Mouse (Mus musculus): ENCODE data around the gene Ptbp3. TPM values are rescaled to one million over a fixed set of nuclear protein-coding genes. Genes with fewer than 3 reads are reported as not detected.

The Ptbp3 gene
- polyA plus RNA-seq, 1 experiment from 2014 or later, result 38.2 TPM

- H3K4me1 ChIP-seq (ENCODE audit: insufficient read depth, low read depth, low read length), result peaks cover 6% of the 10 kb centered on the region; the same call in 1 of the 2 replicates
- H3K27me3 ChIP-seq (replicated peaks; ENCODE audit: insufficient read depth, low read length), result no peaks in the 10 kb centered on the region
- DNase-seq (ENCODE audit: low spot score), result no peak
- ATAC-seq, result no peak
- TF ChIP-seq CTCF (IDR thresholded peaks at IDR 0.05) (no peak), EP300 (IDR thresholded peaks at IDR 0.05) (no peak)
- no peaks in the 10 kb centered on the region for H3K36me3 ChIP-seq (ENCODE audit: insufficient read depth, low read length)
- H3K4me2 ChIP-seq (replicated peaks; ENCODE audit: low read depth, low read length), result no peak overlapping the region
- H3K9ac ChIP-seq (replicated peaks; ENCODE audit: low read depth), result no peak overlapping the region
- H3K4me3 ChIP-seq (ENCODE audit: low read depth, low read length), result no peak overlapping the region
- no peaks in the 10 kb centered on the region for H3K9me3 ChIP-seq (ENCODE audit: low read length)
- 75% methylated on average over 6 of the region's 6 CpGs for WGBS
- H3K27ac ChIP-seq (ENCODE audit: low read length), result no peak overlapping the region
Measured at GRCm38 (mm10) chr4:59464661-59465060, 84.5 kb downstream of the Ptbp3 start.

DNA sequence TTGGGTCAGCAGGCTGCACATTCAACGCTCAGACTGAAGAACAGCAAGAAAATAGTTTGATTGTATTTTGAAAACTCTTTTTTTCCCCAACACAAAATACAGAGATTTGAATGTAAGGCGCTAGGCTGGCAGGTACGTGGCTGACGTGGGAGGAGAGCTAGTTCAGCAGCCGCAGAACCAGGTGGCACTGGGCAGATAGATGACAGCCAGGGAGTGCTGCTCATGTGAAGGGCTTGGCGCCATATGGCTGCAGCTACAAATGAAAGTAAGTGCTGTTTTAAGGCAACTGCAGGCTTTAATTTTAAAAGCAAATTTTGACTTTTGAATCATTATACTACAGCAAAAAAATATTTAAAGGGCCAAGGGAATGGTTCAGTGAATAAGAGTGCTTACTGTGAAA lies 86.7 kb downstream of the Ptbp3 start:
- ATAC-seq, result no peak
- 59% methylated on average over 6 of the region's 6 CpGs for WGBS

DNA sequence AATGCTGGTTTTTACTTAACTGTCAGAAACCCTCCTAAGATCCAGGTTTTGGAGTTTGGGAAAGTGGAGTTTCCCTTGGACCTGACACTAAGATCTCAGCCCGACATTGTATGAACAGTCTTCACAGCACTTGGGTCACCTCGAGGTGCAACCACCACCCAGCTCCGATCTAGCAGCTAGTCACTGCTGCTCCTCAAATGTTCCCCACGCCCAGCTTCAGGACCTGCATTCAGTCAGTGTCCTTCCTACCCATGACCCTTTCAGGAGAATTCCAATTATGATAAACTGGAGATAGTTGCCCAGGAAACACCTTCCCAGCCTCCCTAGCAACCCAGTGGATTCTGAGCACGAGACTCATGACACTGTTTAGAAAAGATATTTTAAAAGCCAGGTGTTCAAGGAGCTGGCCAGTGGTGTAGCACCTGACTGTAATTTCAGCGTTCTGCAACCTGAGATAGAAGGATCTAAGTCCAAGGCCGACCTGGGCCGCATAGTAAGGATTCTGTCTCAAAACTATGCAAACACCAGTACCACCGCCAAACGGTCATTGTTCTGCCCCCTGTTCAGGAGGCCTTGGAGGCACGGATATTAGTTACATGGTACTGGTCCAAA lies 87.9 kb downstream of the Ptbp3 start:
- no peaks in the 10 kb centered on the region for H3K9me3 ChIP-seq (ENCODE audit: low read length)
- H3K4me2 ChIP-seq (replicated peaks; ENCODE audit: low read depth, low read length), result no peak overlapping the region
- no peak overlapping the region for H3K27ac ChIP-seq (ENCODE audit: low read length)
- no peaks in the 10 kb centered on the region for H3K36me3 ChIP-seq (ENCODE audit: insufficient read depth, low read length)
- 47% methylated on average over 11 of the region's 11 CpGs for WGBS
- H3K4me3 ChIP-seq (ENCODE audit: low read depth, low read length), result no peak overlapping the region
- no peak for DNase-seq (ENCODE audit: low spot score)
- no peak for ATAC-seq
- H3K9ac ChIP-seq (replicated peaks; ENCODE audit: low read depth), result no peak overlapping the region
- TF ChIP-seq CTCF (IDR thresholded peaks at IDR 0.05) (no peak), EP300 (IDR thresholded peaks at IDR 0.05) (no peak)
- peaks cover 10% of the 10 kb centered on the region; the same call in 1 of the 2 replicates for H3K4me1 ChIP-seq (ENCODE audit: insufficient read depth, low read depth, low read length)
- no peaks in the 10 kb centered on the region for H3K27me3 ChIP-seq (replicated peaks; ENCODE audit: insufficient read depth, low read length)

More for the DNA sequence above, 86.7 kb downstream of the Ptbp3 start:
- no peak for DNase-seq (ENCODE audit: low spot score)
- no peak overlapping the region for H3K9ac ChIP-seq (replicated peaks; ENCODE audit: low read depth)
- no peak overlapping the region for H3K4me2 ChIP-seq (replicated peaks; ENCODE audit: low read depth, low read length)
- no peak overlapping the region for H3K27ac ChIP-seq (ENCODE audit: low read length)
- TF ChIP-seq EP300 (IDR thresholded peaks at IDR 0.05) (no peak), CTCF (IDR thresholded peaks at IDR 0.05) (no peak)
- H3K4me1 ChIP-seq (ENCODE audit: insufficient read depth, low read depth, low read length), result peaks cover 9% of the 10 kb centered on the region; the same call in 1 of the 2 replicates
- no peak overlapping the region for H3K4me3 ChIP-seq (ENCODE audit: low read depth, low read length)
- H3K36me3 ChIP-seq (ENCODE audit: insufficient read depth, low read length), result no peaks in the 10 kb centered on the region
- H3K9me3 ChIP-seq (ENCODE audit: low read length), result no peaks in the 10 kb centered on the region
- no peaks in the 10 kb centered on the region for H3K27me3 ChIP-seq (replicated peaks; ENCODE audit: insufficient read depth, low read length)

DNA sequence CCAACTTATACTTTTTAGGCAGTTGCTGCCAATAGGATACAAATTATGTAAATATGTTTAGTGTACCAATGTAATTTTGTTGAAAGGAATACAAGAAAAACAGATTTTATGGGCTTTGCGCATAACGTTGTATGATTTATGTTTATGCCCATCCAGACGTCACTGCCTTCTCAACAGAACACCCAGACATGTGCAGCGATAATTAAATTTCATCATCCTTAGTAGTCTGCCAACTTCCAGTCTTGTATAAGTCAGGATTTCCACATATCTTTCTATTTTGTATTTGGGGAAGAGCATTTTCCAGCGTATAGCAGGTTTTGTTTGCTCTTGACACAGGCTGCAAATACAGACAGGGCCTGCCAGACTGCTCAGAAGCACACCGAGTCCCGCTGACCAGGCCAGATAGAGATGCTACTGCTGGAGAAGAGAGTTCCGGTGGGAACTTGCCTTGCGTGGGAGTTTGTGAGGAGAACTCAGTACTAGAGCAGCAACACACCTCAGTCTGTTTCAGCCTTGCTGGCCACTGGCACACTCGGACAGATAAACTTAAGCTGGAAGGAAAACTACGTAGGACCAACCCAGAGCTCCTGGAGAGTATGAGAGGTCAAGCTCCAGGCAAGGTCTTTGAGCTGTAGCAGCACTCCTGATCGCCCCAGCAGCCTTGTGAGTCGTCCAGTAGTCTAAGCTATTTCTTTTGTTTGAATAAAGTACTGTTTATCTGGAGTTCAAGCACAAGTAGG lies 89.8 kb downstream of the Ptbp3 start:
- no peaks in the 10 kb centered on the region for H3K9me3 ChIP-seq (ENCODE audit: low read length)
- DNase-seq (ENCODE audit: low spot score) (peak; percentile 85), ATAC-seq (peak; percentile 60)
- H3K4me3 ChIP-seq (ENCODE audit: low read depth, low read length), result no peak overlapping the region
- no peak overlapping the region for H3K4me2 ChIP-seq (replicated peaks; ENCODE audit: low read depth, low read length)
- H3K36me3 ChIP-seq (ENCODE audit: insufficient read depth, low read length), result no peaks in the 10 kb centered on the region
- H3K9ac ChIP-seq (replicated peaks; ENCODE audit: low read depth), result no peak overlapping the region
- peaks cover 10% of the 10 kb centered on the region; the same call in 1 of the 2 replicates for H3K4me1 ChIP-seq (ENCODE audit: insufficient read depth, low read depth, low read length)
- 0 out of 2 replicates have a peak overlapping the region, but pooled peaks have one; percentile 47 for H3K27ac ChIP-seq (ENCODE audit: low read length)
- H3K27me3 ChIP-seq (replicated peaks; ENCODE audit: insufficient read depth, low read length), result no peaks in the 10 kb centered on the region
- WGBS, result 38% methylated on average over 13 of the region's 13 CpGs
- TF ChIP-seq CTCF (IDR thresholded peaks at IDR 0.05) (no peak), EP300 (IDR thresholded peaks at IDR 0.05) (peak; percentile 37; the same call in 1 of the 2 replicates)

DNA sequence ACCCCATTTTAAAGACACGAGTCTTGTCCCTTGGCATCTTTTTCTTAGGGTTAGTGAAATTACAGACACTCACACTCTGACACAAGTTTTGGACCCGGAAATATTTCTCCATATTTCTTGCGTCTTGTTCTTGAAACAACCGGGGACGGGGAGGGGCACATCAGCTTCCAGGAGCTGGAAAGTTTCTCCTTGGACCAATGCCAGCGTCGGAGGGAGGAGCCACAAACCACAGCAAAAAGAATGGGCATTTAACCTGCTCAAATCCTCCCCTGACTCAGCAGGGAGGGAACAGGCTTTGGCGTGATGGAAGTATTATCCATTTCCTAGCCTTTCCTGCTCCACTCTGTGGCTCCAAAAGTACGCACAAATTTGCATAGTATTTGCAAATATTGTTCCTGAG lies 91.2 kb downstream of the Ptbp3 start:
- DNase-seq (ENCODE audit: low spot score), result peak; percentile 80
- ATAC-seq, result peak; percentile 46
- 0 out of 2 replicates have a peak overlapping the region, but pooled peaks have one; percentile 3 for H3K27ac ChIP-seq (ENCODE audit: low read length)

GRCm38 (mm10) chr4:59457091-59457490 lies 92.1 kb downstream of the Ptbp3 start:
- Histone ChIP-seq H3K4me2 (replicated peaks; ENCODE audit: low read depth, low read length) (no peak overlapping the region), H3K27ac (ENCODE audit: low read length) (no peak overlapping the region), H3K27me3 (replicated peaks; ENCODE audit: insufficient read depth, low read length) (no peaks in the 10 kb centered on the region), H3K9ac (replicated peaks; ENCODE audit: low read depth) (no peak overlapping the region), H3K36me3 (ENCODE audit: insufficient read depth, low read length) (no peaks in the 10 kb centered on the region), H3K4me3 (ENCODE audit: low read depth, low read length) (no peak overlapping the region), H3K4me1 (ENCODE audit: insufficient read depth, low read depth, low read length) (peaks cover 10% of the 10 kb centered on the region; the same call in 1 of the 2 replicates), H3K9me3 (ENCODE audit: low read length) (no peaks in the 10 kb centered on the region)
- TF ChIP-seq CTCF (IDR thresholded peaks at IDR 0.05), result no peak
- TF ChIP-seq EP300 (IDR thresholded peaks at IDR 0.05), result no peak
- WGBS, result 92% methylated on average over 5 of the region's 5 CpGs
- no peak for DNase-seq (ENCODE audit: low spot score)
- no peak for ATAC-seq

More for the DNA sequence above, 91.2 kb downstream of the Ptbp3 start:
- Histone ChIP-seq H3K27me3 (replicated peaks; ENCODE audit: insufficient read depth, low read length) (no peaks in the 10 kb centered on the region), H3K4me1 (ENCODE audit: insufficient read depth, low read depth, low read length) (peaks cover 10% of the 10 kb centered on the region; the same call in 1 of the 2 replicates), H3K4me3 (ENCODE audit: low read depth, low read length) (no peak overlapping the region), H3K4me2 (replicated peaks; ENCODE audit: low read depth, low read length) (no peak overlapping the region), H3K9me3 (ENCODE audit: low read length) (no peaks in the 10 kb centered on the region), H3K9ac (replicated peaks; ENCODE audit: low read depth) (no peak overlapping the region), H3K36me3 (ENCODE audit: insufficient read depth, low read length) (no peaks in the 10 kb centered on the region)
- 15% methylated on average over 9 of the region's 9 CpGs for WGBS
- TF ChIP-seq EP300 (IDR thresholded peaks at IDR 0.05), result peak; percentile 35; the same call in 1 of the 2 replicates
- TF ChIP-seq CTCF (IDR thresholded peaks at IDR 0.05), result no peak
